Mouse (Mus musculus) cerebellum, postnatal 14 days (tissue): ENCODE measurements around the gene Hhex.

ENCODE experiments used
- DNase-seq, 2 experiments: peaks; one replicate each; pipeline ENCODE4 v3.0.0; 2021; ENCODE audit warnings: mixed read lengths in 2 of 2

The Hhex gene

DNA sequence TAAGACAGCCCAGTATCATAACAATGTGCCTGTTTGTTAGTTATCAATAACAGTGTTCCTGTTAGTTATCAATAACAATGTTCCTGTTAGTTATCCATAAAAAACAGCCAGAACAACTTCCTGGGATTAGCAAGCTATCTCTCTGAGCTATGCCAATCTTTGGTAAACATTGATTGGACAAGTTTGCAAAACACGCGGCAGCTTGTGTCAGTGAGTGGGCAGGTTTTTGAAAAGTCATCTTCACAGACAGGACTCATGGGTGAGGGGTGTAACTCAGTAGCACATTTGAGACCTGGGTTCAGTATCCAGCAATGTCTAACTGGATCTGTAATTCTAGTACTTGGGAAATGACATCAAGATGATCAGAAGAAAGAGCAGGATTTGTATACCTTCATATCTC, 20.9 kb downstream of the Hhex start:
- DNase-seq: no peak

GRCm38 (mm10) chr19:37455961-37456360, 21.4 kb downstream of the Hhex start:
- DNase-seq: no peak

DNA sequence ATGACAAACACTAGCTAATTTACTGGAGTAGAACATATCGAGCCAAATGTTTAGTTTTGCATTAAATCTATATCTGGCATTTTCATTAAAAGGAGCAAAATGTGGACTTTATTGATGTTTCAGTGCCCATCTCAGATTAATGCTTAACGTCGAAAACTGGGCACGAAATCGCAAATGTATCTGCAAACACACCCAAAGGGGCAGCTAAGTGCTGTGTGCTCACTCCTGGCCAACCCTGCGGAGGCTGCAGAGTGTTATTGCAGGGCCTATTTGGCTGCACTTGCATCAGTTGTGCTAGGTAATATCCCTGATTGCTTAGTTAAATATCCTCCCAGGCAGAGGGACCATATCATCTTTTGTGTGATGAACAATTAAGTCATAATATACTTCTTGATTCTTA, 23.4 kb downstream of the Hhex start:
- no peak for DNase-seq

- DNase-seq: no peak
Observed at GRCm38 (mm10) chr19:37466403-37466802, 31.8 kb downstream of the Hhex start.

DNA sequence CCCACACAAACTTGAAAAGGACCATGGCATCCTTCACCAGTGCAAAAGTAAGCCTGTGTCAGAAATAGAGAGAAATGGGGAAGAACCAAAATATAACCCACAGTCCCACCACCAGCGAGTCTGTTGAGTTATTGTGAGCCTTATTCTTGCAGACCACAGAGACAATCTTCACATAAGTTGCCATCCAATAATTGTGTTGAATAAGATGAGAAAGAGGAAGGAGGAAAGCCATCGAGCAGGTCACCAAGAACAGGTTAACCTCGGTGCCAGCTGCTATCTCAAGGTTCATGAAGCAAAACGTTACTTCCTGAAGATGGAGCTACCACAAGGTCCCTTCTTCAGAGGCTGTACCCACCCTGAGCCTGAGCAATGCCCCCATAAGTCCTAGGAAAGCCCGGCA, 32.4 kb downstream of the Hhex start:
- DNase-seq: no peak

DNA sequence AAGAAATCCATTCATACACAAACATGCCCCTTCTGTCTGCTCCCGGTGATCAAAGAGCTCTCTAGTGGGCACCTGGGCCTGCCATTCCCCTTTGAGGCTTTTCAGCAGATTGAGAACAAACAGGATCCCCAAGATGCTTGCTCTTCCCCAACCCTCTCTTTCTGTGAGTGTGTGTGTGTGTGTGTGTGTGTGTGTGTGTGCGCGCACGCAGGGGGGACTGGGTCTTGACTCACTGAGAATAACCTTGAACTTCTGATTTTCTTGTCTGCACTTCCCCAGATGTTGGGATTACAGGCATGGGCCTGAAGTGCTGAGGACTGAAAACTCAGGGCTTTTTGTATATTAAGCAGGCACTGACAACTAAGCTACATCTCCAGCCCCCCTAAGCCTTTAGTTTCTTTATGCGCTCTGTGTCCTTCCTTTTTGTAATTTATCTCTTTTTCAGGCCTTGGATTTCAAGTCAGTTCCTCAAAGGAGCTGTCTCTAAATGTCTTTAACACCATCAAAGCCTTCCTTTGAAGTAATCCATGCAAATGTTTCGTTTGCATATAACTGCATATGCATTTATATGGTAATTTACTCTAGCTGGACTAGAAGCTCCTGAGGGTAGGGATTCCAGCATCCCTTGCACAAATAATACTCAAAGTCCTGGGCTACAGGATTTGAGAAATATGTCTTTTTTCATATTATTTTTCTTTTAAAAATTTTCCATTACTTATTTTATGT, 34.4 kb downstream of the Hhex start:
- no peak for DNase-seq

DNA sequence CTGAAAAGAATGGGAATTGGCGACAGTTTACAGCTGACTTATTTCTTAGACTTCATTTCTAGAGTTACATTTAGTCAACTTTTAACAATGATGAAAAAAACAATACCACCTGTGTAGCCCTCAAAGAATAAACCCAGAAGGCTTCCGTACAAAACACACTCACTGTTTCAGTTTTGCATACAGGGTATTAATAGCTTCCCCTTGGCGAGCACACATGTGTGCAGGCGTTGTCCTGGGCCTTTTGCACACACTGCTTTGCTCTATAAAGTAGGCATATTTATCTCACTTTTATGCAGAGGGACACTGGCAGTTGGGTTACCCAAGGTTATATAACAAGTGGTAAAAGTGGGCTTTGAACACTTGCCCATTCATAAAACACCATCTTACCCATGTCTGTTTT, 37.1 kb downstream of the Hhex start:
- DNase-seq: no peak

DNA sequence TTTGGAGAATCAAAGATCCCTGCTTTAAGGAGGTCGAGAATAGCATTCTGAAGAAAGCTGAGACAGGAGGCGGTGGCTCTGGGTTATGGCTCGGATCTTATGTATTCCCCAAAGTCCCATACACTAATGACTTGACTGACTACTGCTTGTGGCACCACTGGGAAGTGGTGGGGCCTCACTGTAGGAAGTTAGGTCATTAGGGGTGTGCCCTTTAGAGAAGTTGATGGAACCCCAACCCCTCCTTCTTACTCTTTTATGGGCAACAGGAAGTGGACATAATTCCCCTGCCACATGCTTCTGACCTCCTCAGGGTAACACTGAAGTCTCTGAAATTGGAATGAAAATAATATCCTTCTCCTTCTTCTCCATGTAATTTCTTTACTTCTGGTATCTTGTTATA, 38.0 kb downstream of the Hhex start:
- no peak for DNase-seq

DNA sequence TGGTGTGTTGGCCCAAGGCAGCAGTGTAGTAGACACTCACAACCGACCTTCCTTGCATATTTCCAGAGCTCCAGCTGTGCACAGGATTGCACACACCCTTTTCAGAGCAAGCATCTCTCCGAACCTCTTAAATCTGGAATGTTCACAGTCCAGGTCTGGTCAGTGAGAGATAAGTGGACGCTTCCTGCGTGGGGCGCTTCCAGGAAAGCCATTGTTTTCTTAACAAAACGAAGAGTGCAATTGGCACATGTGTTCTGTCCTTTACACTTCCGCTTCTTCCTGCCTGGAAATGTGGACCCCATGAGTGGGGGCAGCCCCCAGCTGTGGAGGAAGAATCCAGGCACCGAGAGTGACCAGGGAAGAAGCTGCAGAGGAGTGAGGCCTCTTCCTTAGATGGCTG, 47.1 kb downstream of the Hhex start:
- DNase-seq: no peak

DNA sequence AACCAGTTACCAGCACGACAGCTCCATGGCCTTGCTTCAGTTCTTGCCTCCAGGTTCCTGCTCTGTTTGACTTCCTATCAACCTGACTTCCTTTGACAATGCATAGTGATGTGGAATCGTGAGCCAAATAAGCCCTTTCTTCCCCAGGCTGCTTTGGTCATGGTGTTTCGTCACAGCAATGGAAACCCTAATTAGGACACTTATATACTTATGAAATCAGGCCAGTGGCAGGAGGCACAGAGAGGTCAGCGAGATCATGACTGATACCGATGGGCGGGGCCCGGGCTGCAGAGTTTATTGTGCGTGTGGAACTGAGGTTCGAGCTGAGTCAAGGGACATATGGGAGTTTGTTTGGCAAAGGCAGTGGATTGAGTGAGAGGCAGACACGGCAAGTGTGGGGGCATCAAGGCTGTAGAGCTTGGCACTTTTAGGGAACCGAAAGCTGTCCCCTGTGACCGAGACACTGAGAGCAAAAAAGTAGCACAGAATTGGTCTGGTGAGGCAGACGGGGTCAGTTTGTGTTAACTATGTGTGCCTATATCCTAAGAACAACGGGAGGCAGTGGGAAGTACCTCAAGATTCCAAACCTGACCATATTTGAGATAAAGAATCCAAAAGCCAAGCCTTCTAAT, 48.1 kb downstream of the Hhex start:
- no peak for DNase-seq

GRCm38 (mm10) chr19:37484787-37485186, 50.2 kb downstream of the Hhex start:
- no peak for DNase-seq

DNA sequence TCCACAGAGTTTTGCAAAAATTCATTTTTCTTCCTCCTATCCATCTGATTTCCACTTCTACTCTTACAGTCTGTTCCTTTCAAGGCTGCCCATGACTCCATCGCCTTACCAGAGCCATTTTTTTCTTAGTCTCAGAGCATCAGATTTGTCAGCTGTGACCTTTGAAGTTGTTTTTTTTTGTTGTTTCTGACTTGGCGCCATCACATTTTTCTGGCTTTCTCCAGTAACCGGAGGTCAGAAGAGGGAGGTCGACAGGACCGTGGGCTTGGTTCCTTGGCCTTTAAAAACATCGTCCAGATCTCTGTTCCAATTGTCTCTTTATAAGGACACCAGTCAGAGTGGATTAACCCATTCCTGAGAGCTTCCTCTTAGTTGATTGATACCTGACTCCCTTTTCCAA, 52.2 kb downstream of the Hhex start:
- DNase-seq: no peak

GRCm38 (mm10) chr19:37487811-37488475, 53.3 kb downstream of the Hhex start:
- no peak for DNase-seq

- DNase-seq: no peak
Observed at GRCm38 (mm10) chr19:37488608-37489262, 54.1 kb downstream of the Hhex start.
